Mouse (Mus musculus) spleen, postnatal 14 days (tissue): ENCODE results near the gene Card9.

Experiments
- DNase-seq, 2 experiments: peaks; one replicate each; pipeline ENCODE4 v3.0.0; 2021 to 2022; ENCODE audit warnings: low spot score in 2 of 2

Gene Card9

GRCm38 (mm10) chr2:26362991-26363390, 2.3 kb upstream of the Card9 start:
- no peak for DNase-seq

- DNase-seq: no peak
Measured at GRCm38 (mm10) chr2:26359983-26360382, 735 bp downstream of the Card9 start.

- DNase-seq: no peak
Measured at GRCm38 (mm10) chr2:26358667-26359320, 1.9 kb downstream of the Card9 start.

GRCm38 (mm10) chr2:26357484-26357883, 3.2 kb downstream of the Card9 start:
- DNase-seq: no peak

- no peak for DNase-seq
Measured at GRCm38 (mm10) chr2:26356678-26357077, 4.0 kb downstream of the Card9 start.

DNA sequence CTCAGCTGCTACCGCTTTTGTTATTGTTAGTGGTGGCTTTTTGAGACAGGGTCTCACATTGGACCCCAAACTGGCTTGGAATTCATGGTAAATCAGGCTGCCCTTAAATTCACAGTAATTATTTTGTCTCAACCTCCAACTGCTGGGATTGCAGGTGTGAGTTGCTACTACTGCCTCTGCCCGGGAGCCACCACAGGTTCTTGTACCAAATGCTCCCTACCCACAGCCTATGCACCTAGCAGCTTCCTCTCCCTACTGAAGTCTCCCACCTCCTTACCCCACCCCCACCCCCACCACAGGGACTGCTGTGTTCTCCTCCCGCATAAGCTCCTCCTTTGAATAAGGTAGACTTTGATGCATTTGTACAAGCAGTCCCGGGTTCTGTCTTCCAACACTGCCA, 4.5 kb downstream of the Card9 start:
- DNase-seq: no peak

- no peak for DNase-seq
Measured at GRCm38 (mm10) chr2:26354401-26354800, 6.3 kb downstream of the Card9 start.

GRCm38 (mm10) chr2:26353066-26353980, 7.4 kb downstream of the Card9 start:
- DNase-seq: no peak

GRCm38 (mm10) chr2:26352291-26352910, 8.3 kb downstream of the Card9 start:
- peak in 1 of 2 experiments; percentile 26 for DNase-seq

GRCm38 (mm10) chr2:26351358-26352290, 9.1 kb downstream of the Card9 start, which contains the start of gene Dnlz:
Gene Dnlz, minus strand, starts transcription at chr2:26352110.
- DNase-seq: peak; percentile 83 to 88

GRCm38 (mm10) chr2:26348241-26348640, 12.5 kb downstream of the Card9 start:
- no peak for DNase-seq

DNA sequence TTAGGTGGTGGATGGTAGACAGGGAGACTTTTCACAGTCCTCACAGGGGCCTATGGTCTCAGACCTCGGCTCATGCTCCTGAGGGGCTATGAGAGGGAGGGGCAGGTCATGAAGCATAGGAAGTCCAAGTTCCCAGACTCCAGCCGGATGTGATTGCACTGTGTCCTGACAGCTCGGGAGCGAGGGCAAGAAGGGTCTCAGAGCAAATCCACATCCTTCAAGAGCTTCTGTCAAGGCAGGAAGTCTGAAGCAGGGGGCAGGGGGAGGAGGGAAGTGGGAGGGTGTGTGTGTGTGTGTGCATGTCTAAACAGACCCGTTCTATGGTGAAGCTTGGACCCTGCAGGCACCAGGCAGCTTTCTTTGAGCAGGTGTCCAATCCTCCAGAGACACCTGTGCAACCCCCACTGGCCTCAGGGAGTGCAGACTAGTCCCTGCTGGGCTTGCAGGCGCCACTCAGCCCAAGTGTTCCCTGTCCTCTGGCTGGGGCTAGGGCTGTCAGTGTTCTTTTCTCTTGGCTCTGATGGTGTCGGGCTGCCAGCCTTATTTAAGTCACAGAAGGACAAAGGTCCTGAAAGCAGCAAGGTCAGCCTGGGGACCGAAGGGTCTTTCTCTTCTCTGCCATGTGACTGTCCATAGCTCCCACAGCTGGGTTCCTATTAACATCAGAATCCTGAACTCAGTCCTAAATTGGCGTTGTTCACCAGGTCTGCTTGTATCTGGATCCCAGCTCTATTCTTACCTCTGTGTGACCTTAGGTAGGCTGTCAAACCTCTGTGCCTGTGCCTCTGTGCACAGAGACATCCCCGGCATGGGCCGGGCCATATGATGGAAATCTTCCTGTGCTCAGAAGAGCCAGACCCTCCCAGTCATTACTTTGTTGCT, 17.9 kb downstream of the Card9 start:
- no peak for DNase-seq

GRCm38 (mm10) chr2:26342044-26342443, 18.7 kb downstream of the Card9 start:
- no peak for DNase-seq

- no peak for DNase-seq
Measured at GRCm38 (mm10) chr2:26341510-26341981, 19.2 kb downstream of the Card9 start.

DNA sequence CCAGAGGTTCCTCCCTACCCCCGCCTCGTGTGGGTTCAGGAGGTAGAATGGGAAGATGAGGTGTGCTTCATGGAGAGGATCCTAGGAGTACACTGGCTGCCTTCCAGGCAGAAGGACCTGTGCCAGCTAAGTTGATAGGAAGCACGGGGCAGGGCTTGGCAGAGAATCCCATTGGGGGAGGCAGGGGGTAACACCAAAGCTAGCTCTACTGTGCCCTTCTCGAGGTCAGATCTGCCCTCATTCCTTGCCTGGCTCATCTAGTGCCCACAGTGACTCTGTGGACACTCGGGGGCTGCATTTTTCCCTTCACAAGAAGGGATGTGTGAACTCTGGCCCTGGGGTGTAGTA, 21.5 kb downstream of the Card9 start:
- no peak for DNase-seq

- DNase-seq: no peak
Measured at GRCm38 (mm10) chr2:26338302-26339203, 22.2 kb downstream of the Card9 start.

GRCm38 (mm10) chr2:26330702-26331101, 30.0 kb downstream of the Card9 start:
- DNase-seq: no peak

- no peak for DNase-seq
Measured at GRCm38 (mm10) chr2:26330056-26330468, 30.7 kb downstream of the Card9 start.

DNA sequence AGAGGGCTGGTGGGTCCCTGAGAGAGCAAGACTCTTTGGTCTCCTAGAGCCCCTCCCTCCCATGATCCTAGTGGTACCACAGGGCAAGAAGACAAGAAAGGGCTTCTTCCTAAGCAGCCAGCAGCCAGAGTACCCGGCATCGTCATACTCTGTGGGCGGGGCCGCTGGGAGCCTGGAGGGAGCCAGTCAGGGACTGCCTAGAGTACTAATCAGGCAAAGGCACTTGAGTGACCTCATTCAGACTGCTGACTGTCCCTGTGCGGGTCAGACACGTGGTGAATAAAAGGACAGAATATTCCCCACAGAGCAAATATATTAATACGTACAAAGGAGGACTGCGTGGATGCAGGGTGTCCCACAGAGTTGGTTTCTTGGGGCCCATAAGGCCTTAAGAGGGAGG, 31.3 kb downstream of the Card9 start:
- DNase-seq: no peak
